Mouse (Mus musculus) spleen, adult 2 months (tissue): Measurements from ENCODE around the gene Pawr.

Source experiments
- CTCF ChIP-seq: fragments of 200-500 bp; IDR thresholded peaks from 2 replicates; pipeline ENCODE4 v1.5.1; 2011; ENCODE audit warnings: mild to moderate bottlenecking, inconsistent platforms; ENCODE audit not compliant: insufficient read depth, insufficient read length, insufficient replicate concordance; ENCODE audit errors: extremely low read depth
- POLR2A ChIP-seq: fragments of 200-500 bp; IDR thresholded peaks from 2 replicates; pipeline ENCODE4 v1.6.1; 2011; ENCODE audit warnings: low read depth, low read length, inconsistent platforms

GRCm38 (mm10) chr10:108448421-108448820 lies 116.5 kb downstream of the Pawr start:
- no peak for TF ChIP-seq POLR2A
- no peak for TF ChIP-seq CTCF
